Mouse (Mus musculus): ENCODE results near the gene Rpl4. TPM values are rescaled to one million over a fixed set of nuclear protein-coding genes. Genes with fewer than 3 reads are reported as not detected.
"Not testable (repeated sequence)": the region's sequence is repeated elsewhere in the genome, so short reads cannot be mapped to it uniquely, and the experiment has no call there.

Rpl4 gene
- total RNA-seq (2021), result 100 to 1,000 TPM; 513 to 558 TPM
- long read RNA-seq, experiment 1, transcript Rpl4-201 (10 exons, 1,538 nt), result major isoform, 314 of 351 reads
- long read RNA-seq, experiment 1, partial matches to known transcripts, result 25 of 351 reads
- long read RNA-seq, experiment 1, other reads (novel, unspliced or antisense), result 9 of 351 reads
- long read RNA-seq, experiment 2, transcript Rpl4-201 (10 exons, 1,538 nt), result major isoform, 438 of 496 reads
- long read RNA-seq, experiment 2, transcript Rpl4-202 (4 exons, 596 nt), result minor isoform, 5 of 496 reads
- long read RNA-seq, experiment 2, partial matches to known transcripts, result 36 of 496 reads
- long read RNA-seq, experiment 2, other reads (novel, unspliced or antisense), result 17 of 496 reads

GRCm38 (mm10) chr9:64172816-64173665 lies at the start of gene Rpl4, which contains the start of gene Zwilch:
Gene Rpl4 (plus strand): TSS chr9:64173375.
Gene Zwilch (minus strand): TSS chr9:64173104.
- DNase-seq (ENCODE audit: low spot score in 2 of 2), result peak; percentile 85 to 86

DNA sequence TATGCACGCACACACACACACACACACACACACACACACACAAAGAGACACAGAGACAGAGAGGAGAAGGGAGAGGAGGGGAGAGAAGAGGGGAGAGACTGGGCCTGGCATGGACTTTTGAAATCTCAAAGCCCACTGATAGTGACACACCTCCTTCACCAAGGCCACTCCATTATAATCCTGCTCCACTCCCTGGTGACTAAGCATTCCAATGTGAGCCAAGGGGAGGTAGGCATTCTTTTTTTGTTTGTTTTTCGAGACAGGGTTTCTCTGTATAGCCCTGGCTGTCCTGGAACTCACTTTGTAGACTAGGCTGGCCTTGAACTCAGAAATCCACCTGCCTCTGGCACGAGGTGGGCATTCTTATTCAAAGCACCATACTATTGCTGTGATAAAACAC lies 48.3 kb upstream of the Rpl4 start:
- DNase-seq (ENCODE audit: low spot score in 2 of 2), result not testable (repeated sequence)

DNA sequence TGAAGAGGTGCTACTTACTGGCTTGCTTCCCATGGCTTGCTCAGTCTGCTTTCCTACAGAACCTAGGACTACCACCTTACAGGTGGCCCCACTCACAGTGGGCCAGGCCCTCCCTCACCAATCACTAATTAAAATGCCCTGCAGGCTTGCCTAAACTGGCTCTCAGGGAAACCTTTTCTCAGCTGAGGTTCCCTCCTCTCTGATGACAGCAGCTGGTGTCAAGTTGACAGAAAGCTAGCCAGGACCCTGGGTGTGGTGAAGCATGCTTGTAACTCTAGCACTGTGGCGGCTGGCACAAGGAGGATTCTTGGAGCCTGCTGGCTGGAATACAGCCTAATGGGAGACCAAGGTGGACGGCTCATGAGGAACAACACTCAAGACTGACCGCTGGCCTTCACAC lies 47.9 kb upstream of the Rpl4 start:
- no peak for DNase-seq (ENCODE audit: low spot score in 2 of 2)

DNA sequence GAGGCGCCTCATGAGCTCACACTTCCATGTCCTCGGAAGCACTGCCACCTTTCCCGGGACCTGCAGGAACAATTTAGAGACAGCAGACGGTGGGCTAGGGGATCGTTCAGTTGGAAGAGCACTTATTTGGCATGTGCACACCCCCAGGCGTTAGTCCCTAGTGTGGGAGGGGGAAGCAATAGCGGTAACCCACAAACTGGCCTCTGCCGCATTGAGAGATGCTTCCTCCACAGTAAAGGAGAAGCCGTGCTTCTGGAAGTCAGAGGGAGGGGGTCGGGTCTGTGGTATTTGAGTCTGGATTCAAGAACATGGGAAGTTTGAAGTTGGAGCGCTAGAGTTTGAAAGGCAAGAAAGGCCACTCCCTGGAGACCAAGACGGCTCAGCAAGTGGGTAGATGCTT lies 47.1 kb upstream of the Rpl4 start:
- DNase-seq (ENCODE audit: low spot score in 2 of 2), result no peak

DNA sequence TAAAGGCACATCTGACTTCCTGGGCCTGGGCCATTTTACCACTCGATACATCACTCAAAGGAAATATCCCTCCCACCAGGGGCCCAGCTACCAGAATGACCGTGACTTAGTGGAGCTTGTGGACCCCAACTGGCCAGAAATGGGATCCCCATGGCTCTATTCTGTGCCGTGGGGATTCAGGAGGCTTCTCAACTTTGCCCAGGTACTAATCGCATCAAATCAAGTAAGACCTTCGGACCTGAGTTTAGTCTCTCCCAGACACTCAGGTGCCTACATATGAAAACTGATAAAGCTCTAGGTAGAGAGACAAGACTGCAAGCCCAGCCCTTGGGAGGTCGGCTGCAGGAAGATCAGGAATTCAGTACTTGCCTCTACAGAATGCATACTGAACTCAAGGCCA lies 41.6 kb upstream of the Rpl4 start:
- no peak for DNase-seq (ENCODE audit: low spot score in 2 of 2)

DNA sequence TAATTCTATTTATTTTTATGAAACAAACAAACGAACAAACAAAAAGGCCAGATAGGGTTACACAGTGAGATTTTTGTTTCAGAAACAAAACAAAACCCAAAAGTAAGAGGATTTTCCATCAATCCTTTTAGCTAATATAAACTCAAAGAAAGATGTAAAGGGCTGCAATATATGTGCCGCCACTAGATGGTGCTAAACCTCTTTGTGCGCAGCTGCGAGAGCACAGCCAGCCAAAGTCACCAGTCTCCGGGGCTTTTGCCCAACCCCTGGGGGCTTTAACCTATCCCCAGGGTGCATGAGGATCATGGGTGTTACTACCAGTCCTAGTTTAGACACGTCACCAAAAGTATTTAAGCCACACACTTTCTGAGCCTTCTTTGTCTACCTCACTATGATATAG lies 34.3 kb upstream of the Rpl4 start:
- peak; percentile 41 to 57 for DNase-seq (ENCODE audit: low spot score in 2 of 2)

DNA sequence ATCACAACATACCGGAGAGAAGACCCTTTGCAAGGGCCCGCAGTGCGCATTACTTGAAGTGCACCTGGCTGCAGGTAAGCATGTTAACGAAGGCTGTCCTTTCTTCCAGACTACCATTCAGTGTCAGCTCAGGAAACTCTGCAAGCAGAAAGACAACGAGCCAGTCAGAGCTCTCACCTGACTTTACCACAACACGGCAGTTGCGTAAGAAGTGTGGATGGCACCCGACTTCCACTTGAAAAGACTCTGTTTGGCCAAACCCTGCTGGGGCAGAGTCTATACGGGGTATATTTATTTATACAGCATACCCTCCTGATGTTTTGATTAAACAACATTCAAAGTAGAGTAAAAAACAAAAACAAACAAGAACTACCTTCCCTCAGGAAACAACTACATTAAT lies 33.3 kb upstream of the Rpl4 start:
- DNase-seq (ENCODE audit: low spot score in 2 of 2), result no peak

DNA sequence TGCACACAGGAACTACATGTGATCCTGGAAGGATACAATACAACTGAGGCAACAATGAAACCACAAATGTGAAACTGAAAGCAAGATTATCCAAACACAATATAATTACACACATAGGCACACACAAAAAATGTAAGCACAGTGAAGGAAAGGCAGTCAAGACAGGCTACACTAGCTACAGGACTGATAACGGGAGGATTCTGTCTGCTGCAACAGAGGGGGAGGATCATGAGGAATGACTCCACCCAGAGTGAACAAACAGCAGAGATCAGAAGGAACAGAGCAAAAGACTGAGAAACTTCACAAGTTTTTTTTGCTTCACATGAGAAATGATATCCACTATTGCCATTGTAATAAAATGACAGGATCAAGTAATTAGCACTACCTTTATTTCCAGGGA lies 16.5 kb upstream of the Rpl4 start:
- DNase-seq (ENCODE audit: low spot score in 2 of 2), result no peak

GRCm38 (mm10) chr9:64160471-64160870 lies 12.7 kb upstream of the Rpl4 start:
- DNase-seq (ENCODE audit: low spot score in 2 of 2), result no peak

DNA sequence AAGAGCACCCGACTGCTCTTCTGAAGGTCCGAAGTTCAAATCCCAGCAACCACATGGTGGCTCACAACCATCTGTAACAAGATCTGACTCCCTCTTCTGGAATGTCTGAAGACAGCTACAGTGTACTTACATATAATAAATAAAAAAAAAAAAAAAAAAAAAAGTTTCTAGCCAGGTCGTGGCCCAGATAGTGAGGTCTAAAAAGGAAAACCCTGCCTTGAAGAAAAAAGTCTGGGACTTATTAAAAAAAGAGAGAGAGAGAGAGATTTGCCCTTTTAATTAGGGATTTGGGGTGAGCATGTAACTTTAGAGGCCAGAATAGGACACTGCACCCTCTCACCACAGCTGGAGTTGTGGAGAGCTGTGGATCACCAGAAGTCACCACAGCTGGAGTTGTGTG lies 3.2 kb upstream of the Rpl4 start:
- not testable (repeated sequence) for DNase-seq (ENCODE audit: low spot score in 2 of 2)

GRCm38 (mm10) chr9:64172145-64172815 lies 895 bp upstream of the Rpl4 start:
- DNase-seq (ENCODE audit: low spot score in 2 of 2), result no peak

DNA sequence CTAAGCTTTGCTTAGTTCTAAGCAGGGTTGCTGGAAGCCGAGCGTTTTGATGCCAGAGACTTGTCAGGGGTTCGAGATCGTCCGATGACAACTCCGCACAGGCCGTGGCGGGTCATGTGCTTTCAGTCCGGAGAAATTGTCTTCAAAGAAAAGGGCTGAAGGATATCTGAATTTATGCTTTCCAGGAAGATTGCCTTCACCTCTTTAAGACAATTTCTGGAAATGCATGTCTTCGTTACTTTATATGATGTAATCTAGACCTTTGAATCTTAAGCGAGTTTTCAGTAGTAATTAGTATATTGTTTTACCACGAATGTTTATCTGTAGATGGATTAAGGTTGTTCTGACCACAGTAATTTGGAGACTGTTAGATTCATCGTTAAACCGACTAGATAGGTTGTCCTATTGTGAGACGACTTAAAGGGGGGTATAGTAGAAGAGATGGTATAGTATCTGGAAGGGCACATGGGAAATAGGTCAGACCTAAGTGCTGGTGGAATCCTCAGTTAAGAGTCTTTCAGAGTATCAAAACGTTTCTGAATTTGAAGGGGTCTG lies 568 bp downstream of the Rpl4 start:
- DNase-seq (ENCODE audit: low spot score in 2 of 2), result no peak

- no peak for DNase-seq (ENCODE audit: low spot score in 2 of 2)
Observed at GRCm38 (mm10) chr9:64174341-64174740, 1.2 kb downstream of the Rpl4 start.

DNA sequence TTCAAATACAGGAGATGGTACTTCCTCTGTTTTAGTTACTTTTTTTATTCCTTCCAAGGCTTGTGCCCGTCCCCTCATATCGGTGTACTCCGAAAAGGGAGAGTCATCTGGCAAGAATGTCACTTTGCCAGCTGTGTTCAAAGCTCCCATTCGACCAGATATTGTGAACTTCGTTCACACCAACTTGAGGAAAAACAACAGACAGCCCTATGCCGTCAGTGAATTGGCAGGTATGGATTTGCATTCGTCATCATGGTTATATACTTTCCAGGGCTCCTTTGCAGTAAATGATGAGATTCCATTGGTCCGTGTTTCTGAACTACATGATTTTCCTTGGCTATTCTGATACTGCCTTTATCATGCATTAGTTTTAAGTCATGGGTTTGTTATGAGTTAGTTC lies 1.6 kb downstream of the Rpl4 start:
- no peak for DNase-seq (ENCODE audit: low spot score in 2 of 2)

DNA sequence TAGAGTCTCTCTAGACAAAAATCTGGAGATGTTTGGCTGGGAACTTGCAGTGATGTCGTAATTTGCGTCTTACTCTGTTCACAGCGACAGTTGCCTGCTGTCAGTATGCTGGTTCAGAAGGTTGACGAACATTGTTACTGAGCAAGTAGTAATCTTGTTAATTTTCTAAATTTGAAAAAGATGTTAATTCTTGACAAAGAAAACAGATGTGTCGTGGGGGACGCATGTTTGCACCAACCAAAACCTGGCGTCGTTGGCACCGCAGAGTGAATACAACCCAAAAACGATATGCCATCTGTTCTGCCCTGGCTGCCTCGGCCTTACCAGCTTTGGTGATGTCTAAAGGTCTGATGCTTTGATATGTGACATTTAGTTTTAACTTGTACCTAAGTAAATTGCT lies 2.2 kb downstream of the Rpl4 start:
- DNase-seq (ENCODE audit: low spot score in 2 of 2), result peak; percentile 40 to 73

DNA sequence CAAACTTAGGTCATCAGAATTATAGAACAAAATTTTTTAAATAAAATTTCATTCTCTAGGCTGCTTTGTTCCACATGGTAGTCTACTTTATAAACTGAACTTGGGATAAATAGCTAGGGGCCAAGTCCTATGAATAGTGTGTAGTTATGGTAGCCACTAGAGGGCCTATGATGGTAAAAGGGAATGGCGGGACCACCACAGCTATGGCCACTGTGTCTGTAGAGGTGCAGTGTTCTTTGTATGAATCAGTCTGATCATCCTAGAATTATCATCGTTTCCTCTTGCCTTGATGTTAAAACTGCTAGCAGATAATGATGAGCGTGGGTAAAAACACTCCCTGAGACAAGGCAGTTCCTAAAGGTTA lies 5.4 kb downstream of the Rpl4 start:
- DNase-seq (ENCODE audit: low spot score in 2 of 2), result no peak

DNA sequence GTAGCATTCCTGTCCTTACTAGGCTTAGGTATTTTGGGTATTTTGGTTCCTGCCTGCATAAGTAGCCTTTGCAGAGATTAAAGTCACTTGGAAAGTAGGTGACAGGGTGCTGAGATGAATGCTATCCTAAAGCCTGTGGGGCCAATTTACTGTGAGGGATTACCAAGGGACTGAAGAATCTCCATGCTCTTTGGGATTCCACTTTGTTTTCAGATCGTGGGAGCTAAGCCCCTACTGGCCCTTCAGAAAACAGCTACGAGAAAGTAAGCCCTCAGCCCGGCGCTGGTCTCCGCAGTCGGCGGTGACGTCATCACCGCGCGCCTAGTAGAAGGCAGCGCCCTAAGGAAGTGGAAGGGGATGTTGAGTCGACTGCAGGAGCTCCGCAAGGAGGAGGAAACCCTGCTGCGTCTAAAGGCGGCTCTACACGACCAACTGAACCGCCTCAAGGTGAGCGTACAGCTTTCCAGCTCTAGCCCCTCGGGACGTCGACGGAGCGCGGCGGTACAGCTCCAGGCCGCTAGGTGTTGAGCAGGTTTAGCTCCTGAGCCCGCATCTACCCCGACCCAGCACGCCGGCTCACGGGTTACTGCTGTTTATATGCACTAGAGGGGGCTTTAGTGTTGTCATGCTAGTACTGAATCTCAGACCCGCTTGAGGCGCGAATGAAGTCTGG lies 5.9 kb downstream of the Rpl4 start, which contains the start of gene Snapc5:
TSS of gene Snapc5 (plus strand) at position 301 of the 673 bp plus-strand sequence.
- DNase-seq (ENCODE audit: low spot score in 2 of 2), result peak; percentile 91

- not testable (repeated sequence) for DNase-seq (ENCODE audit: low spot score in 2 of 2)
Observed at GRCm38 (mm10) chr9:64183295-64183694, 10.1 kb downstream of the Rpl4 start.

DNA sequence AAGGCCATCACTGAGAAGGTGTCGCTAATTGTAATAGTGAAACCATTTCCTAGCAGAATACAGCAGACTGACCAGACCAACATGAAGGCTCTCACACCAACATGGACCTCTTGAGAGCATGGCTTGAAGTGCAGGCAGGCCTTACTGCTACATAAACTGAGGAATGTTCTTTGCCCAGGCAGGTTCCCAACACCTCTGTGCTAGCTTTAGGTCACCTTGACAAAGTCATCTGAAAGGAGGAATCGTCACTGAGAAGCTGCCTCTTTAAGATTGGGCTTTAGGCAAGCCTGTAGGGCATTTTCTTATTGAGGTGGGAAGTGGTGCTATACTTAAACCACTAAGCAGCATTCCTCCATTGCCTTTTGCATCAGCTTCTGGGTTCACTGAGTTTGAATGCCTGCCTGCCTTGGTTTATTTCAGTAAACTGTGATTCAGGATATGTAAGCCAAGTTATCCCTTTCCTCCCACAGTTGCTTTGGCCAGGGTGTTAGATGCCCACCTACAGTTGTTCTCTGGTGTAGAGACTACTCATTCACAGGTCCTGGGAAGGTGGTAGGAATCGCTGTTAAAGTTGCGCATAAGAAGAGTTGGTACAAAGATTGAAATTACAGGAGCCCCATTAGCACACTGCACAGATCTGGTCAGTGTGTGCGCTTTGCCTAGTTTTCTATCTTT lies 11.1 kb downstream of the Rpl4 start:
- no peak for DNase-seq (ENCODE audit: low spot score in 2 of 2)

DNA sequence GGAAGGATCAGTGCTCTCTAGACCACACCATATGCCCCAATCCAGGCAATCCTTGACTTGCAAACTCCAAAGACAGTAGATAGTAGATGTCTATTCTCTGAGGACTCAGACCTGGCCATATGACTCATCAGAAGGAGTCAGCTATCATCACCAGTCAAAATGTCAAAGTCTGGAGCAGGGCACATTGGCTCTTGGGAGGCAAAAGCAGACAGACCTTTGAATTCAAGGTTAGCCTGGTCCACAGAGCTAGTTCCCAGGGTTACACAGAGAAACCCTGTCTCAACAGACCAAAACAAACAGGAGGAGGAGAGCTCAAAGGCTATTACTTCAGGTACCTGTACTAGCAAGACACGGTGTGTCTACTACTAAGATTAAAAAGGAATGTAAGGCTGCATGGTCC lies 20.7 kb downstream of the Rpl4 start:
- no peak for DNase-seq (ENCODE audit: low spot score in 2 of 2)
